ENCODE assay signal across 15 mouse cellular contexts in genomic region chr8:119442970-119443369, GRCm38 (mm10). TPM values are rescaled to one million over a fixed set of nuclear protein-coding genes. Genes with fewer than 3 reads are reported as not detected.
"Had no signal": no experiment of that assay in that cellular context is flagged by ENCODE, and none has a peak within 500 bp of the region (broad histone marks: within the 10 kb centered on the region; RNA-seq: fewer than 3 reads in every experiment).

No protein-coding gene starts in this region.

- DNase-seq: liver, postnatal 0 days; lung, adult 2 months; lung, postnatal 14 days; lung, postnatal 36 days; retina, postnatal 1 day; right cerebral cortex, adult 18-20 months; right cerebral cortex, postnatal 25 days; right cerebral cortex, postnatal 4 days; spleen, adult 18-20 months; thymus, adult 18-20 months; thymus, postnatal 14 days; thymus, postnatal 36 days had no signal

RNA-seq across cellular contexts. Expression of gene Necab2, which starts 3.5 kb away (rescaled TPM):
- total RNA-seq: megakaryocyte progenitor cell, adult 5-6 weeks; monocyte, adult 5-6 weeks had no signal

RNA-seq across cellular contexts. Expression of gene Osgin1, which starts 9.0 kb away (rescaled TPM):
- total RNA-seq: midbrain, postnatal 0 days had no signal

RNA-seq across cellular contexts. Expression of gene Slc38a8, which starts 58.5 kb away (rescaled TPM):
- total RNA-seq: megakaryocyte progenitor cell, adult 5-6 weeks; monocyte, adult 5-6 weeks had no signal
